Comparison of ENCODE assay signal across 24 mouse cellular contexts in the genomic region with DNA sequence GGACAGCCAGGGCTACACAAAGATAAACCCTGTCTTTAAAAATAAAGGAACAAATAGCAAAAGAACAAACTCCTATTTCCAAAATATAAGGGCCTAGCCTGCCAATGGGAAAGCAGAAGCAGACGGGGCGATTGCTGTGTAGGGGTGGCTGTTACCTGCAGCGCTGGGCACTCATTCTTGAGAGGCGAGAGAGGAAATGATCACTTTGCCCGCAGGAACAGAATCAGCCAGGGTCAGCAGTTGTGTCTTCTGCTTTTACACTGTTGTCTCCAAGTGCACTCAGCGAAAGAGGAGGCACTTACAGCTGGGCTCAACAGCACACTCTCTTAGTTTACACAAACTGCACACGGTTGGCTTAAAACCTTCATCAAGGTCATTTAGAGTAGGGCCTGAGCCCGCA.
"Had no signal": no experiment of that assay in that cellular context is flagged by ENCODE, and none has a peak within 500 bp of the region (broad histone marks: within the 10 kb centered on the region; RNA-seq: fewer than 3 reads in every experiment).

No protein-coding gene starts in this region.

- H3K9me3 ChIP-seq: heart, embryonic 13.5 days; heart, embryonic 15.5 days; hindbrain, embryonic 13.5 days; hindbrain, embryonic 15.5 days; kidney, embryonic 15.5 days; limb, embryonic 13.5 days; limb, embryonic 15.5 days had no signal

- H3K36me3 ChIP-seq: heart, embryonic 13.5 days; heart, embryonic 15.5 days; hindbrain, embryonic 13.5 days; hindbrain, embryonic 15.5 days; kidney, embryonic 15.5 days; limb, embryonic 13.5 days; limb, embryonic 15.5 days had no signal

- H3K4me2 ChIP-seq: heart, embryonic 11.5 days; heart, embryonic 13.5 days; heart, embryonic 15.5 days; hindbrain, embryonic 13.5 days; hindbrain, embryonic 15.5 days; kidney, embryonic 15.5 days; limb, embryonic 13.5 days; limb, embryonic 15.5 days; liver, embryonic 11.5 days had no signal

- H3K27ac ChIP-seq: heart, embryonic 13.5 days; heart, embryonic 15.5 days; hindbrain, embryonic 13.5 days; hindbrain, embryonic 15.5 days; hindbrain, postnatal 0 days; kidney, embryonic 15.5 days; kidney, postnatal 0 days; limb, embryonic 13.5 days; limb, embryonic 15.5 days had no signal

- H3K4me3 ChIP-seq: heart, embryonic 13.5 days; heart, embryonic 15.5 days; hindbrain, embryonic 13.5 days; hindbrain, embryonic 15.5 days; kidney, embryonic 15.5 days; limb, embryonic 13.5 days; limb, embryonic 15.5 days had no signal

- H3K9ac ChIP-seq: heart, embryonic 13.5 days; heart, embryonic 15.5 days; hindbrain, embryonic 13.5 days; hindbrain, embryonic 15.5 days; kidney, embryonic 15.5 days; limb, embryonic 13.5 days; limb, embryonic 15.5 days had no signal

- ATAC-seq: hindbrain, postnatal 0 days; intestine, embryonic 16.5 days had no signal

- H3K27me3 ChIP-seq: heart, embryonic 13.5 days; heart, embryonic 15.5 days; hindbrain, embryonic 13.5 days; hindbrain, embryonic 15.5 days; kidney, embryonic 15.5 days; limb, embryonic 13.5 days; limb, embryonic 15.5 days had no signal

- DNase-seq: gastrocnemius, postnatal 14 days; gastrocnemius, postnatal 36 days; heart, postnatal 14 days; heart, postnatal 36 days; kidney, adult 11 months; kidney, adult 2 months; kidney, adult 9 months; kidney, postnatal 14 days; kidney, postnatal 36 days; layer of hippocampus, adult 9-11 months; layer of hippocampus, postnatal 36 days; left cerebral cortex, postnatal 4 days had no signal

- H3K4me1 ChIP-seq: heart, embryonic 13.5 days; heart, embryonic 15.5 days; hindbrain, embryonic 13.5 days; hindbrain, embryonic 15.5 days; kidney, embryonic 15.5 days; limb, embryonic 15.5 days had no signal
